ENCODE assay signal across 16 mouse cellular contexts in the genomic region with DNA sequence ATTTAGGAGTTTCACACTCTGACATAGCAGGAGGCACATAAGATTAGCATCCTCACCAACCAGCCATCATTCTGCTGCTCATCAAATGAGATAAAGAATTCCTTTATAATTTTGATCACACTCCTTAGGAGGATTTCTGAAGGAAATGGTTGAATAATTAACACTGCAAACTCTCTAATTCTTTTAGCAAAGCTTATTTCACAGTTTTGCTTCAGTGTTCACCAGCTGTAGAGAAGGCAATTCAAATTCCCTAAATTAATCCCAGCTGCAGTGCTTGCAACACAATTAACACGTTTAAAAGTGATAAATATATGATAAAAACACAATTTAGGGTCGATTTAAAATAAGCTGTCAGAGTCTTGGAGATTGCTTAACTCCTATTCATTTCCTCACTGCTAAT.
"Had no signal": no experiment of that assay in that cellular context is flagged by ENCODE, and none has a peak within 500 bp of the region (broad histone marks: within the 10 kb centered on the region; RNA-seq: fewer than 3 reads in every experiment).

No protein-coding gene starts in this region.

- H3K4me3 ChIP-seq: lung, embryonic 15.5 days; megakaryocyte, embryonic 14.5 days; midbrain, embryonic 13.5 days; midbrain, embryonic 15.5 days; neural tube, embryonic 12.5 days had no signal

- H3K4me1 ChIP-seq: lung, embryonic 15.5 days; megakaryocyte, embryonic 14.5 days; midbrain, embryonic 13.5 days; midbrain, embryonic 15.5 days; neural tube, embryonic 12.5 days had no signal

- ATAC-seq: liver, postnatal 0 days; lung, postnatal 0 days; midbrain, embryonic 13.5 days; midbrain, embryonic 15.5 days had no signal

- H3K4me2 ChIP-seq: lung, embryonic 15.5 days; midbrain, embryonic 11.5 days; midbrain, embryonic 13.5 days; midbrain, embryonic 15.5 days; neural tube, embryonic 12.5 days had no signal

- H3K36me3 ChIP-seq: lung, embryonic 15.5 days; midbrain, embryonic 13.5 days; midbrain, embryonic 15.5 days; neural tube, embryonic 12.5 days had no signal

- H3K9me3 ChIP-seq: lung, embryonic 15.5 days; megakaryocyte, embryonic 14.5 days; midbrain, embryonic 13.5 days; midbrain, embryonic 15.5 days; neural tube, embryonic 12.5 days had no signal

- H3K27me3 ChIP-seq: lung, embryonic 15.5 days; megakaryocyte, embryonic 14.5 days; midbrain, embryonic 13.5 days; midbrain, embryonic 15.5 days; neural tube, embryonic 12.5 days had no signal

- H3K9ac ChIP-seq: liver, postnatal 0 days; lung, embryonic 15.5 days; midbrain, embryonic 13.5 days; midbrain, embryonic 15.5 days; neural tube, embryonic 12.5 days had no signal

- DNase-seq: liver, postnatal 0 days; lung, adult 2 months; lung, postnatal 14 days; lung, postnatal 36 days; right cerebral cortex, postnatal 14 days; thymus, adult 18-20 months; thymus, postnatal 14 days; thymus, postnatal 36 days had no signal

- H3K27ac ChIP-seq: lung, embryonic 15.5 days; macrophage; midbrain, embryonic 13.5 days; midbrain, embryonic 15.5 days; neural tube, embryonic 12.5 days had no signal
